Mouse (Mus musculus): ENCODE results near the gene Prr5l.

DNA sequence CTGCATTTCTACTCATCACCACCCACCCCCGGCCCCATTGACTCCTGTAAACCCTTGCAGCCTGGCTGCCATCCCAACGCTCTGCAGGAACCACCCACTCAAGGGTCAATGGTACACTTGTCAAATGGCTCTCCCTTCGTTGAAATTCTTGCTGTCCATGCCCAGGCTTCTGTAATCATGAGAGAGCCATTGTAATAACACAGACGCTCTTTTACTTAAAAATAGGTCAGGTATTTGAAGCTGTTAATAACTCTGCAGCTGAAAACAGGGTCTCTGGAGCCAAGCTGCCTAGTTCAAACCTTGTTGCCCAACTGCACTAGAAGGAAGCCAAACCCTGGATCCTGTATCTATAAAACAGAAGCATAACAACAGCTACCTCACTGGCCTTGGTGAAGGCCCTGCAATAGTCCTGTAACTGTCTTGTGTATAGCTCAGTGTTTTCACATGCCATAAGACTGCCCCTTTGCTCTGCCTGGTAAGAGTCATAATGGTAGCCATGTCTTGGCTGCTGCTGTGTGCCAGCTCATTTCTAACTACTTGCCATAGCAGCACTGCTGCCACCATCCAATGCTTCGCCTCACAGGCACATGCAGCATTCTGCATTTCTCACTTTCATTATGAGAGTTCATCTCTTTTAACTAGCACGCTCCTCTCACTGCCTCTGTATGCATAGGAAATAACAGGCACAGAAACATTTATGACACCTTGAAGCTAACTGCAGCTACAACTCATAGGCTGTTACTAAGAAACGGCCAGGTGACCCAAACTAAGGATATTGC is 63.7 kb downstream of the Prr5l start:
- TF ChIP-seq CTCF (IDR thresholded peaks at IDR 0.05; ENCODE audit: low read depth) (no peak), EP300 (optimal IDR thresholded peaks at IDR 0.05) (no peak)
